11 mouse cellular contexts compared by ENCODE assay signal in genomic region chr9:29410284-29410683, GRCm38 (mm10).
DNase-seq lines count a peak whose midpoint lies in the region; ATAC-seq and TF ChIP-seq lines count a peak whose summit lies in the region.
"Had no signal": no experiment of that assay in that cellular context is flagged by ENCODE, and none has a peak within 500 bp of the region (broad histone marks: within the 10 kb centered on the region; RNA-seq: fewer than 3 reads in every experiment).

No protein-coding gene starts in this region.

- no peak for TF ChIP-seq POLR2A in limb, embryonic 14.5 days (IDR thresholded peaks at IDR 0.05; ENCODE audit: borderline replicate concordance, extremely low read depth, insufficient read depth, insufficient read length)

- 78% methylated on average over 6 of the region's 6 CpGs for WGBS in hindbrain, embryonic 12.5 days
- WGBS in hindbrain, embryonic 11.5 days: 75% methylated on average over 6 of the region's 6 CpGs
- 68% methylated on average over 6 of the region's 6 CpGs for WGBS in limb, embryonic 14.5 days

- no peak overlapping the region for H3K27ac ChIP-seq in hindbrain, embryonic 12.5 days
- H3K27ac ChIP-seq in hindbrain, embryonic 11.5 days (ENCODE audit: low read depth, low read length): no peak overlapping the region
- no peak overlapping the region for H3K27ac ChIP-seq in limb, embryonic 14.5 days (replicated peaks; ENCODE audit: low read depth, low read length)
- H3K27ac ChIP-seq: macrophage had no signal

- ATAC-seq in hindbrain, embryonic 12.5 days (ENCODE audit: low FRiP score): no peak
- ATAC-seq in hindbrain, embryonic 11.5 days (ENCODE audit: low FRiP score): no peak
- ATAC-seq in limb, embryonic 14.5 days (ENCODE audit: low FRiP score, low read depth): no peak

- H3K4me1 ChIP-seq in hindbrain, embryonic 12.5 days: peaks cover 6% of the 10 kb centered on the region
- H3K4me1 ChIP-seq in hindbrain, embryonic 11.5 days (replicated peaks; ENCODE audit: control insufficient read depth, insufficient read depth, low read length): 0 out of 2 replicates have a peak, but pooled peaks cover 3% of the 10 kb centered on the region
- peaks cover 7% of the 10 kb centered on the region; the same call in 1 of the 2 replicates for H3K4me1 ChIP-seq in limb, embryonic 14.5 days (ENCODE audit: control insufficient read depth, insufficient read depth, low read length)

- H3K4me3 ChIP-seq in hindbrain, embryonic 12.5 days: peak overlapping the region; percentile 53; the same call in 1 of the 2 replicates
- H3K4me3 ChIP-seq in hindbrain, embryonic 11.5 days (ENCODE audit: low read depth, low read length): no peak overlapping the region
- H3K4me3 ChIP-seq in limb, embryonic 14.5 days (replicated peaks; ENCODE audit: low read length): peak overlapping the region; percentile 51

- H3K27me3 ChIP-seq in hindbrain, embryonic 12.5 days: peaks cover 27% of the 10 kb centered on the region
- peaks cover 9% of the 10 kb centered on the region for H3K27me3 ChIP-seq in hindbrain, embryonic 11.5 days (ENCODE audit: control insufficient read depth, insufficient read depth, low read length)
- peaks cover 57% of the 10 kb centered on the region for H3K27me3 ChIP-seq in limb, embryonic 14.5 days (ENCODE audit: control insufficient read depth, insufficient read depth, low read length)

- peak; percentile 35 for DNase-seq in cerebellum, adult 11 months
- DNase-seq in cerebellum, postnatal 4 days (ENCODE audit: low spot score in 2 of 2): no peak
- no peak for DNase-seq in hindbrain, embryonic 11.5 days (ENCODE audit: low spot score)
- peak; percentile 49 for DNase-seq in brain, adult 2 months (ENCODE audit: low read depth, low spot score)
- no peak for DNase-seq in limb, embryonic 14.5 days (ENCODE audit: low spot score)
- DNase-seq in urinary bladder, postnatal 25 days (ENCODE audit: low spot score): no peak
- no peak for DNase-seq in gastrocnemius, adult 8-10 months (ENCODE audit: low spot score in 2 of 2)
- DNase-seq: kidney, postnatal 25 days had no signal

- peak overlapping the region; percentile 96 for H3K4me2 ChIP-seq in hindbrain, embryonic 12.5 days (replicated peaks)
- H3K4me2 ChIP-seq in hindbrain, embryonic 11.5 days (replicated peaks; ENCODE audit: low read depth, low read length): no peak overlapping the region
- peak overlapping the region; percentile 87 for H3K4me2 ChIP-seq in limb, embryonic 14.5 days (replicated peaks; ENCODE audit: low read depth, low read length, severe bottlenecking)

- no peaks in the 10 kb centered on the region for H3K36me3 ChIP-seq in hindbrain, embryonic 12.5 days
- no peaks in the 10 kb centered on the region for H3K36me3 ChIP-seq in hindbrain, embryonic 11.5 days (ENCODE audit: control insufficient read depth, insufficient read depth, low read length)
- no peaks in the 10 kb centered on the region for H3K36me3 ChIP-seq in limb, embryonic 14.5 days (ENCODE audit: control insufficient read depth, insufficient read depth, low read length)
- H3K36me3 ChIP-seq: G1E had no signal

- no peaks in the 10 kb centered on the region for H3K9me3 ChIP-seq in hindbrain, embryonic 12.5 days (replicated peaks)
- no peaks in the 10 kb centered on the region for H3K9me3 ChIP-seq in hindbrain, embryonic 11.5 days (ENCODE audit: control insufficient read depth, low read length)
- H3K9me3 ChIP-seq in limb, embryonic 14.5 days (ENCODE audit: control insufficient read depth, low read length): no peaks in the 10 kb centered on the region

- H3K9ac ChIP-seq in hindbrain, embryonic 12.5 days: no peak overlapping the region
- H3K9ac ChIP-seq in hindbrain, embryonic 11.5 days (ENCODE audit: low read depth, low read length): no peak overlapping the region
- no peak overlapping the region for H3K9ac ChIP-seq in limb, embryonic 14.5 days (ENCODE audit: low read depth, low read length, severe bottlenecking)

Comparison
In these comparisons a context has a peak if more than half of its experiments do, and no peak if none do; other contexts are left out.
1. DNase-seq: peak in cerebellum, adult 11 months (single experiment) and brain, adult 2 months (single experiment); none in cerebellum, postnatal 4 days (0 of 2), hindbrain, embryonic 11.5 days (single experiment), limb, embryonic 14.5 days (single experiment), urinary bladder, postnatal 25 days (single experiment) and gastrocnemius, adult 8-10 months (0 of 2).